Mouse (Mus musculus) left cerebral cortex, adult 6 months (tissue): ENCODE measurements around the gene Serpina12. TPM values are rescaled to one million over a fixed set of nuclear protein-coding genes. Genes with fewer than 3 reads are reported as not detected.

ENCODE experiments used
- long read RNA-seq, 2 experiments: library from polyadenylated mRNA; unstranded; transcript quantifications; one replicate each; pipeline ENCODE4 v2.0.0; 2019 to 2020
- polyA plus RNA-seq: library from polyadenylated mRNA; unstranded; fragments of <200 nt; fragmentation: Nextera tagmentation; gene quantifications from 2 replicates; pipeline ENCODE4 v1.2.3, GENCODE M21; 2021

The Serpina12 gene
- 0.05 and 0.06 TPM in 2 replicates for polyA plus RNA-seq
- long read RNA-seq, experiment 1: 0 reads
- long read RNA-seq, experiment 2: 0 reads

GRCm38 (mm10) chr12:104044343-104044742 lies at the start of gene Serpina12:
TSS of gene Serpina12 (minus strand) at chr12:104044443.

GRCm38 (mm10) chr12:104013620-104014019 lies 30.6 kb downstream of the Serpina12 start, which contains the start of gene Serpina9:
TSS of gene Serpina9 (minus strand) at chr12:104013755.

GRCm38 (mm10) chr12:103989857-103990256 lies 54.4 kb downstream of the Serpina12 start, which contains the start of gene Serpina11:
TSS of gene Serpina11 (minus strand) at chr12:103989957.

Other genes with a start within 250 kb of the Serpina12 start
- gene Serpina1b, start 214.1 kb downstream of the Serpina12 start, polyA plus RNA-seq: not detected in 2 replicates
- gene Serpina1a, start 180.9 kb downstream of the Serpina12 start, polyA plus RNA-seq: not detected in 2 replicates
- not detected in 2 replicates for gene Serpina1c, start 139.6 kb downstream of the Serpina12 start, polyA plus RNA-seq
- not detected in 2 replicates for gene Serpina1e, start 85.5 kb downstream of the Serpina12 start, polyA plus RNA-seq
- not detected in 2 replicates for gene Serpina11, start 54.5 kb downstream of the Serpina12 start, polyA plus RNA-seq
- gene Serpina9, start 30.7 kb downstream of the Serpina12 start, polyA plus RNA-seq: 4.9 and 5.1 TPM in 2 replicates
- not detected in 2 replicates for gene Serpina5, start 56.7 kb upstream of the Serpina12 start, polyA plus RNA-seq
- gene Serpina3a, start 68.3 kb upstream of the Serpina12 start, polyA plus RNA-seq: not detected in 2 replicates
- gene Serpina3b, start 83.6 kb upstream of the Serpina12 start, polyA plus RNA-seq: not detected in 2 replicates
- 0.09 TPM in 1 of 2 replicates, not detected in the other for gene Serpina3c, start 109.4 kb upstream of the Serpina12 start, polyA plus RNA-seq
- not detected in 2 replicates for gene Serpina3f, start 170.1 kb upstream of the Serpina12 start, polyA plus RNA-seq
- 0.10 and 0.21 TPM in 2 replicates for gene Serpina3g, start 191.8 kb upstream of the Serpina12 start, polyA plus RNA-seq
- gene Serpina3i, start 218.7 kb upstream of the Serpina12 start, polyA plus RNA-seq: not detected in 2 replicates